Mouse (Mus musculus) CH12.LX (cell line): Measurements from ENCODE around the gene Cyth3. TPM values are rescaled to one million over a fixed set of nuclear protein-coding genes. Genes with fewer than 3 reads are reported as not detected.

Experiments used
- DNase-seq: peaks from one replicate; pipeline ENCODE4 v3.0.0-alpha.2; 2013; ENCODE audit errors: extremely low read depth
- H3K27ac ChIP-seq: 2 replicates; pipeline ENCODE4 v1.5.1; 2012; ENCODE audit warnings: low read depth, mild to moderate bottlenecking, control low read depth, moderate library complexity; ENCODE audit not compliant: insufficient read depth
- H3K27me3 ChIP-seq: replicated peaks from 2 replicates; pipeline ENCODE3; 2012; ENCODE audit warnings: inconsistent platforms
- H3K36me3 ChIP-seq, 2 experiments: replicated peaks in 1 of 2; 2 replicates each; pipeline versions ENCODE3 to v1.6.1; 2012; ENCODE audit warnings: inconsistent platforms in 1 of 2, low read length in 1 of 2, mild to moderate bottlenecking in 1 of 2, mixed read lengths in 1 of 2, moderate library complexity in 1 of 2; ENCODE audit not compliant: control insufficient read depth in 1 of 2, insufficient read depth in 1 of 2
- H3K4me1 ChIP-seq, 2 experiments: 2 replicates each; pipeline ENCODE4 v1.6.1; 2012; ENCODE audit warnings: inconsistent platforms in 1 of 2, moderate library complexity in 1 of 2; ENCODE audit not compliant: insufficient read depth in 2 of 2, control insufficient read depth in 1 of 2
- H3K4me2 ChIP-seq: 2 replicates; pipeline ENCODE4 v1.6.1; 2012; ENCODE audit warnings: low read depth, mild to moderate bottlenecking, control low read depth; ENCODE audit not compliant: poor library complexity, insufficient read depth, severe bottlenecking
- H3K4me3 ChIP-seq, 3 experiments: fragments of 150-350 bp in 1 of 3; sonication (generic) in 1 of 3; replicated peaks in 1 of 3; 2 replicates each; pipeline versions ENCODE3 to v1.5.1; 2011 to 2012; ENCODE audit warnings: low read depth in 2 of 3, low read length in 2 of 3, mild to moderate bottlenecking in 2 of 3, moderate library complexity in 2 of 3, control low read depth in 1 of 3, improper control_type of control experiment in 1 of 3, inconsistent platforms in 1 of 3, mixed read lengths in 1 of 3; ENCODE audit not compliant: poor library complexity in 1 of 3
- H3K79me2 ChIP-seq: replicated peaks from 2 replicates; pipeline ENCODE4 v1.6.1; 2012; ENCODE audit warnings: mild to moderate bottlenecking, moderate library complexity; ENCODE audit not compliant: control insufficient read depth, poor library complexity, insufficient read depth, severe bottlenecking; ENCODE audit errors: extremely low read depth
- H3K9ac ChIP-seq: 2 replicates; pipeline ENCODE4 v1.6.1; 2012; ENCODE audit warnings: low read depth, mild to moderate bottlenecking, control low read depth, moderate library complexity; ENCODE audit not compliant: insufficient read depth
- H3K9me3 ChIP-seq: replicated peaks from 2 replicates; pipeline ENCODE3; 2012; ENCODE audit warnings: low read length, inconsistent platforms, mixed read lengths
- CHD1 ChIP-seq: IDR thresholded peaks from 2 replicates; pipeline ENCODE4 v1.6.1; 2012; ENCODE audit warnings: low read depth, low read length, improper control_type of control experiment, inconsistent platforms
- CHD2 ChIP-seq: IDR thresholded peaks from 2 replicates; pipeline ENCODE4 v1.6.1; 2011; ENCODE audit warnings: low read length, improper control_type of control experiment
- CTCF ChIP-seq, 2 experiments: IDR thresholded peaks in 1 of 2; conservative IDR thresholded peaks in 1 of 2; 2 replicates each; pipeline ENCODE4 v1.5.1; 2011 to 2012; ENCODE audit warnings: low read depth in 2 of 2, low read length in 2 of 2, improper control_type of control experiment in 1 of 2, inconsistent platforms in 1 of 2, mild to moderate bottlenecking in 1 of 2, moderate library complexity in 1 of 2
- E2F4 ChIP-seq: IDR thresholded peaks from 2 replicates; pipeline ENCODE4 v1.6.1; 2011; ENCODE audit warnings: low read depth, low read length, improper control_type of control experiment; ENCODE audit not compliant: insufficient replicate concordance
- EP300 ChIP-seq: IDR thresholded peaks from 2 replicates; pipeline ENCODE4 v1.6.1; 2011; ENCODE audit warnings: low read length, improper control_type of control experiment
- HCFC1 ChIP-seq: IDR thresholded peaks from 2 replicates; pipeline ENCODE4 v1.6.1; 2012; ENCODE audit warnings: low read depth, mild to moderate bottlenecking, inconsistent platforms, low read length, improper control_type of control experiment
- KAT2A ChIP-seq: IDR thresholded peaks from 2 replicates; pipeline ENCODE4 v1.6.1; 2012; ENCODE audit warnings: low read length, improper control_type of control experiment, inconsistent platforms; ENCODE audit not compliant: insufficient replicate concordance
- MEF2A ChIP-seq: IDR thresholded peaks from 2 replicates; pipeline ENCODE4 v1.6.1; 2014; ENCODE audit warnings: low read depth, mild to moderate bottlenecking, inconsistent platforms, low read length, improper control_type of control experiment, borderline replicate concordance
- MXI1 ChIP-seq: IDR thresholded peaks from 2 replicates; pipeline ENCODE4 v1.6.1; 2011; ENCODE audit warnings: mild to moderate bottlenecking, low read depth, low read length, improper control_type of control experiment
- PAX5 ChIP-seq: IDR thresholded peaks from 2 replicates; pipeline ENCODE4 v1.6.1; 2012; ENCODE audit warnings: low read length, inconsistent platforms, mixed read lengths
- POLR2A ChIP-seq: IDR thresholded peaks from 2 replicates; pipeline ENCODE4 v1.6.1; 2011; ENCODE audit warnings: low read depth, mild to moderate bottlenecking, improper control_type of control experiment, low read length
- POLR2AphosphoS2 ChIP-seq: IDR thresholded peaks from 2 replicates; pipeline ENCODE4 v1.6.1; 2011; ENCODE audit warnings: low read depth, low read length, improper control_type of control experiment
- SMC3 ChIP-seq: IDR thresholded peaks from 2 replicates; pipeline ENCODE4 v1.6.1; 2011; ENCODE audit warnings: low read depth, low read length, improper control_type of control experiment
- TBP ChIP-seq: conservative IDR thresholded peaks from 2 replicates; pipeline ENCODE4 v1.6.1; 2011; ENCODE audit warnings: low read depth, low read length, improper control_type of control experiment
- UBTF ChIP-seq: IDR thresholded peaks from 2 replicates; pipeline ENCODE4 v1.6.1; 2012; ENCODE audit warnings: low read depth, mild to moderate bottlenecking, inconsistent platforms, low read length, improper control_type of control experiment, moderate library complexity
- USF2 ChIP-seq: conservative IDR thresholded peaks from 2 replicates; pipeline ENCODE4 v1.6.1; 2011; ENCODE audit warnings: low read depth, low read length, improper control_type of control experiment
- ZC3H11A ChIP-seq: IDR thresholded peaks from 2 replicates; pipeline ENCODE4 v1.6.1; 2012; ENCODE audit warnings: low read depth, mild to moderate bottlenecking, inconsistent platforms, low read length, improper control_type of control experiment
- ZMIZ1 ChIP-seq: IDR thresholded peaks from 2 replicates; pipeline ENCODE4 v1.6.1; 2012; ENCODE audit warnings: low read depth, mild to moderate bottlenecking, inconsistent platforms, low read length, improper control_type of control experiment
- dilution Hi-C: fragments of 300-500 bp; cut with MboI; formaldehyde crosslinking; loops from 2 replicates; pipeline ENCODE4 v1.14.3; 2020; ENCODE audit warnings: low sequenced_read_pairs; ENCODE audit not compliant: extremely low pct_unique_long_range_greater_than_20kb, extremely low pct_ligation_motif_present
- in situ Hi-C: fragments of 300-500 bp; cut with MboI; formaldehyde crosslinking; loops from 3 replicates; pipeline ENCODE4 v1.14.3; 2019; ENCODE audit warnings: low sequenced_read_pairs, low pct_ligation_motif_present, low pct_unique_long_range_greater_than_20kb, mixed read lengths
- polyA plus RNA-seq: library from polyadenylated mRNA; unstranded; fragments of >175 nt; gene quantifications from 2 replicates; pipeline ENCODE4 v1.2.1, GENCODE M21; 2012; ENCODE audit warnings: low read depth; ENCODE audit not compliant: insufficient read length
- total RNA-seq, 2 experiments: library from RNA; depleted of rRNA; stranded (reverse); fragments of 300-350 nt in 1 of 2; fragments of >200 nt in 1 of 2; gene quantifications; 2 replicates each; pipeline ENCODE4 v1.2.3; 2012 to 2014

Gene Cyth3
- total and polyA plus RNA-seq, 3 experiments = 3.3 to 5.4 (median 4.8) TPM

- no peak overlapping the region for H3K9ac ChIP-seq
- no peaks in the 10 kb centered on the region for H3K36me3 ChIP-seq
- in situ Hi-C loops = no loop called here
- peak; percentile 6 for DNase-seq
- TF ChIP-seq CTCF (conservative IDR thresholded peaks at IDR 0.05 in 1 of 2, IDR thresholded peaks at IDR 0.05 in 1 of 2; ENCODE audit: low read depth in 2 of 2, low read length in 2 of 2) (peak; percentile 26 to 39; a peak in 3 of 4 replicates), SMC3 (peak; percentile 5; the same call in 1 of the 2 replicates), USF2 (no peak)
- dilution Hi-C loops = no loop called here
- H3K4me2 ChIP-seq = no peak overlapping the region
- no peak overlapping the region for H3K27ac ChIP-seq
- peaks cover 5% of the 10 kb centered on the region for H3K9me3 ChIP-seq
- no peaks in the 10 kb centered on the region for H3K27me3 ChIP-seq
- H3K4me1 ChIP-seq = peaks cover 9 to 14% of the 10 kb centered on the region in 2 experiments
- H3K79me2 ChIP-seq = no peaks in the 10 kb centered on the region
- H3K4me3 ChIP-seq = no peak overlapping the region
Measured at GRCm38 (mm10) chr5:143630214-143630613, 8.0 kb downstream of the Cyth3 start.

DNA sequence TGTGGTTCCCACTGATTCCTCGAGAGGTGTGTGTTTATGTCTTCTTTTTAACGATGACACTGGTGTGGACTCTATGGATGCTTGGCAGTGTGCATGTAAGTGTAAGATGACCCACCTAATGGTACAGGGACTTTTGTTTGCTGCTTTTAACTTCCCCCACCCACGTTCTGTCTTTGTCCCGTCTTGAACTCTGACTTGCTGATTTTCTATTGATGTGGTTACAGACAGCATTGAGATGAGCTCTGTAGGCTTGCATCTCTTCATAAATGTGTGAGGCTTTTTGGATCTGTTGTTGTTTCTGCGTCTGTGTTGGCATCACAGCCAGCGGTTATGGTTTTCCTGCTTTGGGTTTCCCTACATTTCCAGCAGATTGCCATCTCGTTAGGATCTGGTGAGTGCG is 8.5 kb downstream of the Cyth3 start:
- dilution Hi-C loops = no loop called here
- H3K4me2 ChIP-seq = no peak overlapping the region
- no peaks in the 10 kb centered on the region for H3K36me3 ChIP-seq
- H3K4me1 ChIP-seq = peaks cover 9 to 14% of the 10 kb centered on the region in 2 experiments
- no peaks in the 10 kb centered on the region for H3K79me2 ChIP-seq
- no peak overlapping the region for H3K9ac ChIP-seq
- no peak for DNase-seq
- H3K27ac ChIP-seq = no peak overlapping the region
- in situ Hi-C loops = no loop called here
- peaks cover 5% of the 10 kb centered on the region for H3K9me3 ChIP-seq
- H3K27me3 ChIP-seq = no peaks in the 10 kb centered on the region
- TF ChIP-seq CHD1 (no peak), PAX5 (no peak), TBP (no peak), ZC3H11A (no peak), POLR2AphosphoS2 (no peak), HCFC1 (no peak), CTCF (conservative IDR thresholded peaks at IDR 0.05 in 1 of 2, IDR thresholded peaks at IDR 0.05 in 1 of 2; ENCODE audit: low read depth in 2 of 2, low read length in 2 of 2) (no peak), ZMIZ1 (no peak), EP300 (no peak), MXI1 (no peak), CHD2 (no peak), MEF2A (no peak), POLR2A (no peak), E2F4 (no peak), USF2 (no peak), UBTF (no peak), KAT2A (no peak)
- H3K4me3 ChIP-seq = no peak overlapping the region
